Mouse (Mus musculus) liver, embryonic 11.5 days (tissue): ENCODE data around the gene Ptprm. TPM values are rescaled to one million over a fixed set of nuclear protein-coding genes. Genes with fewer than 3 reads are reported as not detected.

Experiments
- ATAC-seq: fragments of 200-750 bp; cut with Nextera tagmentation; replicated peaks from 2 replicates; pipeline ENCODE4 v1.8.0; 2017; ENCODE audit warnings: moderate number of reproducible peaks, mild to moderate bottlenecking, moderate TSS enrichment, moderate library complexity; ENCODE audit not compliant: low FRiP score
- DNase-seq: peaks from one replicate; pipeline ENCODE4 v3.0.0-alpha.2; 2017; ENCODE audit warnings: low spot score
- H3K27ac ChIP-seq: fragments of 300-500 bp; sonication (generic); 2 replicates; pipeline ENCODE4 v1.5.1; 2014; ENCODE audit warnings: mild to moderate bottlenecking, low read depth, low read length, control low read depth
- H3K27me3 ChIP-seq: fragments of 300-500 bp; sonication (generic); replicated peaks from 2 replicates; pipeline ENCODE4 v1.6.1; 2014; ENCODE audit warnings: low read length, mixed read lengths; ENCODE audit not compliant: control insufficient read depth, insufficient read depth
- H3K36me3 ChIP-seq: fragments of 300-500 bp; sonication (generic); 2 replicates; pipeline ENCODE4 v1.6.1; 2014; ENCODE audit warnings: mild to moderate bottlenecking, low read length, moderate library complexity, mixed read lengths; ENCODE audit not compliant: control insufficient read depth, insufficient read depth
- H3K4me1 ChIP-seq: fragments of 300-500 bp; sonication (generic); replicated peaks from 2 replicates; pipeline ENCODE4 v1.6.1; 2014; ENCODE audit warnings: low read length, mixed read lengths; ENCODE audit not compliant: control insufficient read depth, insufficient read depth
- H3K4me2 ChIP-seq: fragments of 300-500 bp; sonication (generic); 2 replicates; pipeline ENCODE4 v1.6.1; 2014; ENCODE audit warnings: mild to moderate bottlenecking, control low read depth, moderate library complexity
- H3K4me3 ChIP-seq: fragments of 300-500 bp; sonication (generic); 2 replicates; pipeline ENCODE4 v1.5.1; 2014; ENCODE audit warnings: low read depth, low read length, control low read depth
- H3K9ac ChIP-seq: fragments of 300-500 bp; sonication (generic); 2 replicates; pipeline ENCODE4 v1.6.1; 2014; ENCODE audit warnings: low read depth, low read length, control low read depth
- H3K9me3 ChIP-seq: fragments of 300-500 bp; sonication (generic); 2 replicates; pipeline ENCODE4 v1.6.1; 2016; ENCODE audit warnings: low read length, inconsistent platforms, mixed read lengths; ENCODE audit not compliant: control insufficient read depth
- WGBS: fragments of 180-500 bp; shearing (Covaris S2); extraction: QIAGEN DNeasy Blood & Tissue Kit; methylation state at CpG from one replicate; pipeline ENCODE4 v1.1.7; 2014; 5-methylcytosine and 5-hydroxymethylcytosine counted together
- polyA plus RNA-seq: library from polyadenylated mRNA; unstranded; fragments of >200 nt; fragmentation: Nextera tagmentation; extraction: Ambion mirVana; gene quantifications from 2 replicates; pipeline ENCODE4 v1.2.1, GENCODE M21; 2014

Ptprm gene
- polyA plus RNA-seq, 1 experiment from 2014 or later = 5.7 TPM

GRCm38 (mm10) chr17:67264716-67265115 is 89.5 kb downstream of the Ptprm start:
- WGBS = 84% methylated on average over 6 of the region's 6 CpGs
- Histone ChIP-seq H3K9me3 (no peaks in the 10 kb centered on the region), H3K4me3 (no peak overlapping the region), H3K27me3 (no peaks in the 10 kb centered on the region), H3K9ac (no peak overlapping the region), H3K36me3 (no peaks in the 10 kb centered on the region), H3K4me2 (no peak overlapping the region), H3K27ac (no peak overlapping the region), H3K4me1 (no peaks in the 10 kb centered on the region)
- no peak for DNase-seq
- ATAC-seq = no peak

GRCm38 (mm10) chr17:67263024-67263423 is 91.2 kb downstream of the Ptprm start:
- H3K27me3 ChIP-seq = no peaks in the 10 kb centered on the region
- no peak overlapping the region for H3K27ac ChIP-seq
- H3K4me2 ChIP-seq = no peak overlapping the region
- no peaks in the 10 kb centered on the region for H3K36me3 ChIP-seq
- no peaks in the 10 kb centered on the region for H3K9me3 ChIP-seq
- no peak overlapping the region for H3K4me3 ChIP-seq
- ATAC-seq = no peak
- WGBS = 75% methylated on average over 1 of the region's 1 CpGs
- no peak for DNase-seq
- H3K4me1 ChIP-seq = no peaks in the 10 kb centered on the region
- no peak overlapping the region for H3K9ac ChIP-seq

GRCm38 (mm10) chr17:67260016-67260415 is 94.2 kb downstream of the Ptprm start:
- Histone ChIP-seq H3K36me3 (no peaks in the 10 kb centered on the region), H3K9me3 (no peaks in the 10 kb centered on the region), H3K9ac (no peak overlapping the region), H3K27ac (no peak overlapping the region), H3K4me3 (no peak overlapping the region), H3K27me3 (no peaks in the 10 kb centered on the region), H3K4me1 (no peaks in the 10 kb centered on the region), H3K4me2 (no peak overlapping the region)
- 85% methylated on average over 4 of the region's 4 CpGs for WGBS
- DNase-seq = no peak
- no peak for ATAC-seq

- no peaks in the 10 kb centered on the region for H3K27me3 ChIP-seq
- H3K36me3 ChIP-seq = no peaks in the 10 kb centered on the region
- no peak overlapping the region for H3K4me2 ChIP-seq
- H3K4me1 ChIP-seq = no peaks in the 10 kb centered on the region
- H3K27ac ChIP-seq = no peak overlapping the region
- no peaks in the 10 kb centered on the region for H3K9me3 ChIP-seq
- ATAC-seq = no peak
- no peak overlapping the region for H3K9ac ChIP-seq
- 69% methylated on average over 5 of the region's 5 CpGs for WGBS
- no peak overlapping the region for H3K4me3 ChIP-seq
- DNase-seq = no peak
Measured at GRCm38 (mm10) chr17:67257780-67258179, 96.5 kb downstream of the Ptprm start.

GRCm38 (mm10) chr17:67256171-67256570 is 98.1 kb downstream of the Ptprm start:
- Histone ChIP-seq H3K9me3 (no peaks in the 10 kb centered on the region), H3K27ac (no peak overlapping the region), H3K4me3 (no peak overlapping the region), H3K4me1 (no peaks in the 10 kb centered on the region), H3K36me3 (no peaks in the 10 kb centered on the region), H3K4me2 (no peak overlapping the region), H3K9ac (no peak overlapping the region), H3K27me3 (no peaks in the 10 kb centered on the region)
- ATAC-seq = no peak
- no peak for DNase-seq
- WGBS = 84% methylated on average over 5 of the region's 6 CpGs

- WGBS = 65% methylated on average over 4 of the region's 4 CpGs
Measured at GRCm38 (mm10) chr17:67253445-67253844, 100.8 kb downstream of the Ptprm start.

GRCm38 (mm10) chr17:67252992-67253391 is 101.3 kb downstream of the Ptprm start:
- Histone ChIP-seq H3K4me1 (no peaks in the 10 kb centered on the region), H3K9ac (no peak overlapping the region), H3K4me3 (no peak overlapping the region), H3K27me3 (no peaks in the 10 kb centered on the region), H3K27ac (no peak overlapping the region), H3K9me3 (no peaks in the 10 kb centered on the region), H3K36me3 (no peaks in the 10 kb centered on the region), H3K4me2 (no peak overlapping the region)
- no peak for DNase-seq
- no peak for ATAC-seq
- WGBS = 73% methylated on average over 6 of the region's 6 CpGs

More at GRCm38 (mm10) chr17:67253445-67253844, 100.8 kb downstream of the Ptprm start:
- no peak for ATAC-seq
- Histone ChIP-seq H3K9me3 (no peaks in the 10 kb centered on the region), H3K36me3 (no peaks in the 10 kb centered on the region), H3K27ac (no peak overlapping the region), H3K9ac (no peak overlapping the region), H3K4me1 (no peaks in the 10 kb centered on the region), H3K27me3 (no peaks in the 10 kb centered on the region), H3K4me2 (no peak overlapping the region), H3K4me3 (no peak overlapping the region)
- no peak for DNase-seq

- DNase-seq (no peak), ATAC-seq (no peak)
- Histone ChIP-seq H3K9me3 (no peaks in the 10 kb centered on the region), H3K36me3 (no peaks in the 10 kb centered on the region), H3K4me1 (no peaks in the 10 kb centered on the region), H3K27me3 (no peaks in the 10 kb centered on the region), H3K27ac (no peak overlapping the region), H3K9ac (no peak overlapping the region), H3K4me3 (no peak overlapping the region), H3K4me2 (no peak overlapping the region)
- WGBS = 71% methylated on average over 4 of the region's 4 CpGs
Measured at GRCm38 (mm10) chr17:67245273-67245875, 108.9 kb downstream of the Ptprm start.

GRCm38 (mm10) chr17:67242774-67243495 is 111.3 kb downstream of the Ptprm start:
- Histone ChIP-seq H3K27ac (no peak overlapping the region), H3K4me3 (no peak overlapping the region), H3K4me1 (no peaks in the 10 kb centered on the region), H3K9me3 (no peaks in the 10 kb centered on the region), H3K36me3 (no peaks in the 10 kb centered on the region), H3K27me3 (no peaks in the 10 kb centered on the region), H3K9ac (no peak overlapping the region), H3K4me2 (no peak overlapping the region)
- ATAC-seq = no peak
- 77% methylated on average over 12 of the region's 12 CpGs for WGBS
- no peak for DNase-seq
